Mouse (Mus musculus): ENCODE measurements around the gene Kctd11.

GRCm38 (mm10) chr11:69871822-69872221, 9.4 kb downstream of the Kctd11 start:
- TF ChIP-seq CTCF (IDR thresholded peaks at IDR 0.05; ENCODE audit: low read depth): no peak
- no peak for TF ChIP-seq EP300 (optimal IDR thresholded peaks at IDR 0.05)

All from stomach, postnatal 0 days (tissue).